Mouse (Mus musculus): ENCODE results near the gene Fbxo6. TPM values are rescaled to one million over a fixed set of nuclear protein-coding genes. Genes with fewer than 3 reads are reported as not detected.

Fbxo6 gene
- polyA plus RNA-seq, 1 experiment from 2014 or later: 13.1 TPM

DNA sequence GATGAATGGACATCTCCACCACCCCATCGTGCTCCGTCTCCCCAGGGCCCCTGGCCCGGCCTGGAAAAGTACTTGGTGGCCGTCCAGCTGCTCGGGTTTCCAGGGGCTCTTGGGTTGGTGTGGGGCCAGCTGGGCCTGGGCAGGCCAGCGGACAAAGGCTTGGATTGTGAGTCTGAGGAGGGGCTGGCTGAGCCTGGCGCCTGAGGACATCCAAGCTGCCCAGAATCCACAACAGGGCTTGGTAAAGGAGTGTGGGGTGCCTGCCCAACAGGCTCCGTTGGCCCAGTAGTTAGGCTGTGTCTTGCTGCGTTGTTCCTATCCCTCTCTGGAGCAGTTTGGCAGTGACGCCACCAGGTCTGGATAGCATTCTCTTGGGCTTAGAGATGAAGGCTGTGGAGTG is 14.5 kb upstream of the Fbxo6 start:
- H3K4me3 ChIP-seq (ENCODE audit: low read depth, low read length): no peak overlapping the region
- peak; percentile 27; the same call in 1 of the 2 replicates for ATAC-seq (ENCODE audit: low FRiP score)

DNA sequence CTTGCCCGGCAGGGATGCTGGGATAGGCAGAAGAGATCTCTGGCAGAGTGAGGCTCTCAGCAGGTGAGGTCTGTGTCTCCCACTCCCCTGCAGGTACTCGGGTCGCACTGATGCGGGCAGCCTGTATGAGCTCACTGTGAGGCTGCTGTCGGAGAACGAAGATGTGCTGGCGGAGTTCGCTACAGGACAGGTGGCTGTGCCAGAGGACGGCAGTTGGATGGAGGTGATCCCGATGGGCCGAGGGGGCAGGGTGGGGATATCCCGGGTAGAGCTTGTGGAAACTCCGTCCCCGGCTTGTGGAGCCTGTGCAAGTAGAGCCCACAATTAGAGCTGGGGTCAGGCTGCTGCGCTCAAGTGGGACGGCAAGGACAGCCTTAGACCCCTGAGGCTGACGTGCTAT is 13.6 kb upstream of the Fbxo6 start:
- H3K27ac ChIP-seq (ENCODE audit: low read depth, low read length): no peak overlapping the region
- no peaks in the 10 kb centered on the region for H3K9me3 ChIP-seq (ENCODE audit: control insufficient read depth, low read length)
- peaks cover 20% of the 10 kb centered on the region for H3K4me1 ChIP-seq (ENCODE audit: control insufficient read depth, insufficient read depth, low read length)
- no peak overlapping the region for H3K4me2 ChIP-seq
- H3K36me3 ChIP-seq (ENCODE audit: control insufficient read depth, insufficient read depth, low read length): no peaks in the 10 kb centered on the region
- no peak overlapping the region for H3K4me3 ChIP-seq (ENCODE audit: low read depth, low read length)
- H3K27me3 ChIP-seq (ENCODE audit: control insufficient read depth, insufficient read depth, low read length): peaks cover 70% of the 10 kb centered on the region
- WGBS: 5% methylated on average over 17 of the region's 17 CpGs
- H3K9ac ChIP-seq (ENCODE audit: low read length): no peak overlapping the region
- no peak for DNase-seq (ENCODE audit: low spot score, missing footprints)
- ATAC-seq (ENCODE audit: low FRiP score): no peak

More for the DNA sequence above, 14.5 kb upstream of the Fbxo6 start:
- Histone ChIP-seq H3K27ac (ENCODE audit: low read depth, low read length) (no peak overlapping the region), H3K4me2 (peak overlapping the region; percentile 17; the same call in 1 of the 2 replicates), H3K4me1 (ENCODE audit: control insufficient read depth, insufficient read depth, low read length) (peaks cover 14% of the 10 kb centered on the region), H3K27me3 (ENCODE audit: control insufficient read depth, insufficient read depth, low read length) (peaks cover 61% of the 10 kb centered on the region), H3K9ac (ENCODE audit: low read length) (peak overlapping the region; percentile 16; the same call in 1 of the 2 replicates), H3K9me3 (ENCODE audit: control insufficient read depth, low read length) (no peaks in the 10 kb centered on the region), H3K36me3 (ENCODE audit: control insufficient read depth, insufficient read depth, low read length) (no peaks in the 10 kb centered on the region)
- WGBS: 4% methylated on average over 10 of the region's 10 CpGs
- DNase-seq (ENCODE audit: low spot score, missing footprints): peak; percentile 92

DNA sequence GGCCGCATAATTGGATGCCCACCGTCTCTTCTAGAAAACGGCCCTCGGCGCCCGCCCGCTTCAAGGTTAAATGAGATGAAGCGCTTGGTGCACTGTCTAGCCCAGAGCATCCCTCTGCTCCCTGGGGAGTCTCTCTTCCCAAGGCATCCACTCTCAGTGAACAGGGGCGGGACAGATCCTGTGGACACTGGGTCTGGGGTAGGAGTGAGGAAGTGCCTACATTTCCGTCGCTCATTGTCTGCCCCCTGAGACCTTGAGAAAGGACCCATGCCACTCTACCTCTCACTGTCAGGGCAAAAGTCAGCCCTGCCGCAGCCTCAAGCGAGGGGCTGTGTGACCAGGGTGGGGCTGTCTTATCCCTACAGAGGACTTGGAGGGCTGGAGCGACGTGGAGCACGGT is 12.5 kb upstream of the Fbxo6 start:
- Histone ChIP-seq H3K4me2 (peak overlapping the region; percentile 46), H3K36me3 (ENCODE audit: control insufficient read depth, insufficient read depth, low read length) (no peaks in the 10 kb centered on the region), H3K27me3 (ENCODE audit: control insufficient read depth, insufficient read depth, low read length) (peaks cover 66% of the 10 kb centered on the region), H3K4me1 (ENCODE audit: control insufficient read depth, insufficient read depth, low read length) (peaks cover 20% of the 10 kb centered on the region), H3K9ac (ENCODE audit: low read length) (no peak overlapping the region), H3K27ac (ENCODE audit: low read depth, low read length) (no peak overlapping the region), H3K4me3 (ENCODE audit: low read depth, low read length) (peak overlapping the region; percentile 22; the same call in 1 of the 2 replicates), H3K9me3 (ENCODE audit: control insufficient read depth, low read length) (no peaks in the 10 kb centered on the region)
- 0% methylated on average over 16 of the region's 16 CpGs for WGBS
- ATAC-seq (ENCODE audit: low FRiP score) (no peak), DNase-seq (ENCODE audit: low spot score, missing footprints) (no peak)

DNA sequence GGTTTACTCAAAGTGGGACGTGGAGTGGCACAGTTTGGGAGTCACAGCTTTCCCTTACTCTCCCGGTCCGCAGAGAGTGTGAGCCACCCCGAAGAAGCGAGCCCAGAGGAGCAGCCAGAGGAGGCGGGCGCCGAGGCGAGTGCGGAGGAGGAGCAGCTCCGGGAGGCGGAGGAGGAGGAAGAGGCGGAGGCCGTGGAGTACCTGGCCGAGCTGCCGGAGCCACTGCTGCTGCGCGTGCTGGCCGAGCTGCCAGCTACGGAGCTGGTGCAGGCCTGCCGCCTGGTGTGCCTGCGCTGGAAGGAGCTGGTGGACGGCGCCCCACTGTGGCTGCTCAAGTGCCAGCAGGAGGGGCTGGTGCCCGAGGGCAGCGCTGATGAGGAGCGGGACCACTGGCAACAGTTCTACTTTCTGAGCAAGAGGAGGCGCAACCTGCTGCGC is 12.1 kb upstream of the Fbxo6 start:
- under 1% methylated on average over 28 of the region's 29 CpGs for WGBS
- peak overlapping the region; percentile 22 for H3K4me3 ChIP-seq (ENCODE audit: low read depth, low read length)
- no peak overlapping the region for H3K27ac ChIP-seq (ENCODE audit: low read depth, low read length)
- H3K4me2 ChIP-seq: peak overlapping the region; percentile 46
- ATAC-seq (ENCODE audit: low FRiP score) (no peak), DNase-seq (ENCODE audit: low spot score, missing footprints) (peak; percentile 94)
- no peaks in the 10 kb centered on the region for H3K9me3 ChIP-seq (ENCODE audit: control insufficient read depth, low read length)
- no peaks in the 10 kb centered on the region for H3K36me3 ChIP-seq (ENCODE audit: control insufficient read depth, insufficient read depth, low read length)
- H3K27me3 ChIP-seq (ENCODE audit: control insufficient read depth, insufficient read depth, low read length): peaks cover 64% of the 10 kb centered on the region
- H3K9ac ChIP-seq (ENCODE audit: low read length): 0 out of 2 replicates have a peak overlapping the region, but pooled peaks have one; percentile 35
- peaks cover 20% of the 10 kb centered on the region for H3K4me1 ChIP-seq (ENCODE audit: control insufficient read depth, insufficient read depth, low read length)

DNA sequence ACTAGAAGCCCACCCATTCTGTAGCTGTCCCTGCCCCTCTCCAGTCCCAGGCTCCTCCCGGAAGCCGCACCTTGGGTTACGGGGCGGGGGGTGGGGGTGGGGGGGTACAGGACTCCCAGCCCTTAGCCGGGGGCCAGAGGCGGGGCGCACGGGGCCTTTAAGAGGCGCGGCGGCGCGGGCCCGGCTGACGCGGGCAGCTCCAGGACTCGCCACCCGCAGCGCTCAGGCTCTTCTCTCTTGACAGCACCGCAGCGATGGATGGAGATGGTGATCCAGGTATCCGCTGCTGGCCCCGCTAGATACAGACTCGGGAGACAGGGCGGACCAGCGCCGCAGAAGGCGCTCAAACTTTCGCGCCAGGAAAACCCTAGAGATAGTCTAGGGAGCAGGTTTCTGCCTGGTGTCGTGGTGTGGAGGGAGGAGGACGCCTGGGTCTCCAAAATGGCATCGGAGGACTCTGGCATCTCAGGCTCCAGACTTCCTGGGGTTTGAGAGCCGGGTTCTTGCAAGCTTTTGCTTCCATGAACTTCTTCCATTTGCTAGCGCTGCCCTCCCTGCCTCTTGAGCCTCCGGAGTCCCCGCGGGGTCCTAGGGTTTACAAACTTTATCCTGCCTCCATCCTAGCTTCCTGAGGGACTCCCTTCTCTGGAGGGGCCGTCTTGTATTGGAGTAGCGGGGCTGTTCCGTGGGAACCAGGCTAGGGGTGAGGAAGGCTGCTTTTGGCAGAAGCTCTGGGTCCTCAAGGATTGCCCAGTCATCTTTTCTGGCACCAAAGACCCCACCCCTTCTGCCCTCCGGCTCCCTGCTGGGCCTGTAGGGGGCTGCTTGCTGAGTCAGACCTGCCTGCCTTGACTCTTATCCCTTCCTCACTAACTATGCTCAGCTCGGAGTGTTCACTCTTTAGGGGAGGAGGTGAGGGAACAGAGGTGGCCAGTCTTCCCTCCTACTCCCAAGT is 8.8 kb upstream of the Fbxo6 start, which contains the start of the genes Fbxo44 and Fbxo2:
Gene Fbxo44 (minus strand): TSS at position 47 of the 955 bp plus-strand sequence.
Gene Fbxo2 (plus strand): TSS at position 186 of the 955 bp plus-strand sequence.
- DNase-seq (ENCODE audit: low spot score, missing footprints) (peak; percentile 94), ATAC-seq (ENCODE audit: low FRiP score) (no peak)
- H3K36me3 ChIP-seq (ENCODE audit: control insufficient read depth, insufficient read depth, low read length): no peaks in the 10 kb centered on the region; the same call in 1 of the 2 replicates
- peaks cover 23% of the 10 kb centered on the region for H3K4me1 ChIP-seq (ENCODE audit: control insufficient read depth, insufficient read depth, low read length)
- peaks cover 50% of the 10 kb centered on the region for H3K27me3 ChIP-seq (ENCODE audit: control insufficient read depth, insufficient read depth, low read length)
- peak within 1 kb of the TSS; percentile 75 for H3K27ac ChIP-seq (ENCODE audit: low read depth, low read length)
- H3K4me3 ChIP-seq (ENCODE audit: low read depth, low read length): peak within 1 kb of the TSS; percentile 65
- WGBS: 0% methylated on average over 38 of the region's 43 CpGs
- H3K4me2 ChIP-seq: peak within 1 kb of the TSS; percentile 88
- peak within 1 kb of the TSS; percentile 77 for H3K9ac ChIP-seq (ENCODE audit: low read length)
- no peaks in the 10 kb centered on the region for H3K9me3 ChIP-seq (ENCODE audit: control insufficient read depth, low read length)

DNA sequence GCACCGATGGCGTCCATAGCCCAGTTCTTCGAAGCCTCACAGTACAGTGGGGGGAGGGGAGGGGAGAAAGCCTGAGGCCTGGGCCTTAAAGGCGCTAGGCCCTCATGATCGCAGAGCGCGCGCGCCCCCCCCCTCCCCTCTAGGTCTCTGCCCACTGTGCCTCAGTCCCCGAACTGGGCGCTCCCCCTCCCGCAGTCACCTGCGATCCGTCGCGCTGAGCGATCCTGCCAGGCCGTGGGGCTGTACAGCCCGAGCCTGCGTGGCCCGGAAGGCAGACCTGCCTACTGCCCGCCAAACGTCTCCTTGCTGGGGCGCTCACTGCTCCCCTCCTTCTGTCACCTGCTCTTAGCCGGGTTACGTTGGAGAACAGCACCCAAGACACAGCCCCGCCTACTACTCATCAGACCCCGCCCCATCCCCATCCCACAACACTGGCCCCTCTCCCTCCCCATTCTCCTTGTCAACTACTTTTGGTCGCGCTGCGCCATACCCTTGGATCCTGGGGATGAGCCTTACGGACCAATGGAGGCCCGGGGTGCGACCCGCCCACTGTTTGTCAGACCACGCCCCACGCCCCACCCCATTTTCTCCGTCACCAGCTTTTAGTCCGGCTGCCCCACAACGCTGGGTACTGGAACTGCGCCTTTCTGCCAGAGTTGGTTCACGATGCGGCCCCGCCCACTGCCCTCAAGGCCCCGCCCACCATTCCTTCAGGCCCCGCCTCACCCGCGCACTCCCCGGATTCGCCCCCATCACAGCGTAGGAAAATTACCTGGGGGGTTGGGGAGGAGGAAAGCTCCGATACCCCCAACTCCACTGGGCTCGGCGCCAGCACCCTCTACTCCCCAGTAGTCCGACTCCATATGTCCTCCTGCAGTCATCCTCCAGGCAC is 7.8 kb upstream of the Fbxo6 start:
- Histone ChIP-seq H3K4me1 (ENCODE audit: control insufficient read depth, insufficient read depth, low read length) (peaks cover 23% of the 10 kb centered on the region), H3K9me3 (ENCODE audit: control insufficient read depth, low read length) (no peaks in the 10 kb centered on the region), H3K4me2 (peak overlapping the region; percentile 88), H3K36me3 (ENCODE audit: control insufficient read depth, insufficient read depth, low read length) (peaks cover 2% of the 10 kb centered on the region; the same call in 1 of the 2 replicates), H3K9ac (ENCODE audit: low read length) (peak overlapping the region; percentile 77), H3K27ac (ENCODE audit: low read depth, low read length) (peak overlapping the region; percentile 75), H3K27me3 (ENCODE audit: control insufficient read depth, insufficient read depth, low read length) (peaks cover 41% of the 10 kb centered on the region), H3K4me3 (ENCODE audit: low read depth, low read length) (peak overlapping the region; percentile 65)
- peak; percentile 92 for ATAC-seq (ENCODE audit: low FRiP score)
- DNase-seq (ENCODE audit: low spot score, missing footprints): peak; percentile 100
- under 1% methylated on average over 52 of the region's 55 CpGs for WGBS

DNA sequence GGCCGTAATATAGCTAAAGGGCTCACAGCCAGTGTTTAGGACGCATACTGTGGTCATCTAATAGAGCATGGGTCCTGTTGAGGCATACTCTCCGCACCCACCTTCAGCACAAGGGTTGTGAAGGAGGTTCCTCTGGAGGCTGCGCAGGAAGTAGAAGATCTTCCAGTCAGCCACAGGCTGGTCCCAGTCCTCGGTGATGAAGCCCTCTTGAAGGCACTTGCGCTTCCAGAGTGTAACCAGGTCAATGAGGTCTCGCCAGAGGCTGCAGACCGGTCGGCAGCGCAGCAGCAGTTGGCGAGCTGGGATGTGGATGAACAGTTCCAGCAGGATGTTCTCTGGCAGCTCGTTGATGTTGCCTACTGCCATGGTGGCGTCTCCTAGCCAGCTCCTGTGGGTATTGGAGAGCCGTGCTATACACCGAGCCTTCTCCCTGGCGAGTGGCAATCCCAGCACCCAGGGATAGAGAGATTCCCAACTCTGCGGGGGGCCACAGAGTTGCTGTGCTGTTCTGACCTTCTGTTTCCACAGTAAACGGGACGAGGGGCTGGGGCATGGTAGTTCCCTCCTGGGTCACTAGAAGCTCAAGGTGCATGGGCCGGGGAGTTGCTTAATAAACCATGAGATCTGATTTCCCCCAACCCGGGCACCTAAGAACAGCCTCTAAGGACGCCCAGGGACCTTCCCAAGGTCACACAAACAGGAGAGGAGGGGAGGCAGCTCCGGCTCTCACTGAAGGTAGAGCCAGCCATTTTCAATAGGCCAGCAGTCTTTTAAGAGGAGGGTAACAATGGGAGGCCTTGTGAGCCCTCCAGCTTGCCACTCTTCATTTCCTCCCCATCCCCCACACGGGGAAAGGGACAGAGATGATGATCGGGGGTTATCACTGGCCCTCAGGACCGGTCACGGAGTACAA is 6.8 kb upstream of the Fbxo6 start:
- H3K4me3 ChIP-seq (ENCODE audit: low read depth, low read length): peak overlapping the region; percentile 65
- H3K27me3 ChIP-seq (ENCODE audit: control insufficient read depth, insufficient read depth, low read length): peaks cover 30% of the 10 kb centered on the region
- peak; percentile 93 for DNase-seq (ENCODE audit: low spot score, missing footprints)
- 24% methylated on average over 27 of the region's 27 CpGs for WGBS
- H3K9ac ChIP-seq (ENCODE audit: low read length): peak overlapping the region; percentile 77
- H3K9me3 ChIP-seq (ENCODE audit: control insufficient read depth, low read length): no peaks in the 10 kb centered on the region
- peaks cover 2% of the 10 kb centered on the region; the same call in 1 of the 2 replicates for H3K36me3 ChIP-seq (ENCODE audit: control insufficient read depth, insufficient read depth, low read length)
- peak overlapping the region; percentile 88 for H3K4me2 ChIP-seq
- ATAC-seq (ENCODE audit: low FRiP score): peak; percentile 15
- peaks cover 18% of the 10 kb centered on the region for H3K4me1 ChIP-seq (ENCODE audit: control insufficient read depth, insufficient read depth, low read length)
- H3K27ac ChIP-seq (ENCODE audit: low read depth, low read length): peak overlapping the region; percentile 75

DNA sequence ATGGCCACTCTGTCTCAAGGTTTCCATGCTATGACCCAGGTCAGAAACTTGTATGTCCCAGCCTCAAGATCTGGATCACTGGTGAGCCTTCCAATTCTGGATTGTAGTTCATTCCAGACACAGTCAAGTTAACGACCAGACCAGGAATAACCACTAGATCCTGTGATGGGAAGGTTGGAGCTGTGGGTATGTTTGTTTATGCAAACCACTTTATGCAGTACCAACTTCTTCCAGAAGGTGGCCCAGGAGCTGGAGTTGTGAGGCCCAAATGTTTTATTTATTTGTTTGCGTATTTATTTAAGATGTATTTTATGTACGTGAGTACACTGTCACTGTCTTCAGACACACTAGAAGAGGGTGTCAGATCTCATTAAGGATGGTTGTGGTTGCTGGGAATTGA is 3.0 kb upstream of the Fbxo6 start:
- DNase-seq (ENCODE audit: low spot score, missing footprints) (peak; percentile 94), ATAC-seq (ENCODE audit: low FRiP score) (no peak)
- Histone ChIP-seq H3K9ac (ENCODE audit: low read length) (no peak overlapping the region), H3K27me3 (ENCODE audit: control insufficient read depth, insufficient read depth, low read length) (no peaks in the 10 kb centered on the region), H3K4me2 (no peak overlapping the region), H3K36me3 (ENCODE audit: control insufficient read depth, insufficient read depth, low read length) (peaks cover 2% of the 10 kb centered on the region; the same call in 1 of the 2 replicates), H3K4me1 (ENCODE audit: control insufficient read depth, insufficient read depth, low read length) (peaks cover 16% of the 10 kb centered on the region), H3K4me3 (ENCODE audit: low read depth, low read length) (no peak overlapping the region), H3K9me3 (ENCODE audit: control insufficient read depth, low read length) (no peaks in the 10 kb centered on the region), H3K27ac (ENCODE audit: low read depth, low read length) (no peak overlapping the region)
- 64% methylated on average over 3 of the region's 3 CpGs for WGBS
